Mouse (Mus musculus) lung, adult 2 months (tissue): ENCODE data around the gene Slc2a1. TPM values are rescaled to one million over a fixed set of nuclear protein-coding genes. Genes with fewer than 3 reads are reported as not detected.

Experiments
- DNase-seq: peaks from one replicate; pipeline ENCODE4 v3.0.0; 2022
- H3K4me1 ChIP-seq: fragments of 200-500 bp; 2 replicates; pipeline ENCODE4 v1.6.1; 2011; ENCODE audit warnings: low read length; ENCODE audit not compliant: control insufficient read depth, insufficient read depth
- H3K4me3 ChIP-seq: fragments of 200-500 bp; replicated peaks from 2 replicates; pipeline ENCODE3; 2011; ENCODE audit warnings: low read depth, mild to moderate bottlenecking, control low read depth, low read length; ENCODE audit errors: extremely low read depth
- CTCF ChIP-seq: fragments of 200-500 bp; IDR thresholded peaks from 2 replicates; pipeline ENCODE4 v1.5.1; 2011; ENCODE audit warnings: mild to moderate bottlenecking, low read length, control low read depth; ENCODE audit not compliant: insufficient read depth
- POLR2A ChIP-seq: fragments of 200-500 bp; IDR thresholded peaks from 2 replicates; pipeline ENCODE4 v1.6.1; 2011; ENCODE audit warnings: low read depth, mild to moderate bottlenecking, control low read depth, low read length, borderline replicate concordance; ENCODE audit errors: extremely low read depth
- WGBS: fragments of 180-500 bp; shearing (Covaris S2); methylation state at CpG from one replicate; pipeline ENCODE4 v1.1.7; 2018; 5-methylcytosine and 5-hydroxymethylcytosine counted together
- polyA plus RNA-seq: library from polyadenylated mRNA; depleted of rRNA; stranded (reverse); fragments of >200 nt; gene quantifications from 2 replicates; pipeline ENCODE4 v1.2.3, GENCODE M21; 2012

Slc2a1 gene
- polyA plus RNA-seq, 1 experiment, result 39.0 TPM

DNA sequence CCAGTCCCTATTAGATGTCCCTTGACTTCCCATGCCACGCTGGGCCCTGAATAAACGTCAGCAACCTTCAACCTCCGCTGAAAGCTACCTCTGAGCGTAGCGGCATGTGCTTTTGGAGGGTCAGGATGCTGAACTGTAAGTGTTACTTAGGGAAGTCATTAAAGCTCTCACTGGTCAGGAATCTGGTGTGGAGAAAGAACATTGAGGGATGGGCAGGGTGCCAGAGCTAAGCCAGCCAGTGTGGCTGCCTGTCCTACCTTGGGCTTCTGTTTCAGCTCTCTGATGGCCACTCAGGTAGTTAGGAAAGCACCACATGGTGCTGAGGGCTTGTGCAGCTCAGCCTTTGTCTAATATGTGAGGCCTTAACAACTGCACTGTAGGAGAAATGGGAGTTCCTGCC is 2.9 kb downstream of the Slc2a1 start:
- H3K4me3 ChIP-seq, result no peak overlapping the region
- TF ChIP-seq CTCF (no peak), POLR2A (no peak)
- WGBS, result 71% methylated on average over 5 of the region's 5 CpGs
- no peak for DNase-seq
- H3K4me1 ChIP-seq, result peaks cover 2% of the 10 kb centered on the region; the same call in 1 of the 2 replicates

DNA sequence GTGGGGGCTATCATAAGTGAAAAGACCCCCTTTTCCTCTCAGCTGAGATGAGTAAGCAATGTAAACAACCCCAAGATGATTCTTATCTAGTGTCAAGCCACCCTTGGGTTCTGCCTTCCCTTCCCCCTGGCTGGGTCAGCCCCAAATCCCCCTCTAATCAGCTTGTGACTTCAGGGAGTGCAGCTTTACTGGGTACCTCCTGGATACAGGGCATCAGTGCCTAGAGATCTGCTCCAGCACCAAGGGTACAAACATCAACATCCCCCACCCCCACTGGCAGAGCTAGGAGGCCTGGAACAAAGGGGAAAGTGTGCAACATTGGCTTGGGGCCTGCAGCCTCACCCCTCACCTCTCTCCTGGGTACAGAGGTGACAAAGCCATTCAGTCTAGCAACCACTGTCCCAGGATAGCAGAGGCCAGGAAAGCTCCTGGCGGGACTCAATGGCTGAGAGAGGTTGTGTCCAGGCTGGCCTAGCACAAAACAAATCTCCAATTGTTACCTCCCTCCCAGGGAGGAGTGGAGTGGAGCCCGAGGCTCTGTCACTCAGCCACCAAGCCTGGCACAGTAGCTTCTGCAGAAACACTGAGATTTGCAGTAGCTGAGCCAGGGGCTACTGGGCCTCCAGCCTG is 3.9 kb downstream of the Slc2a1 start:
- no peak overlapping the region for H3K4me3 ChIP-seq
- TF ChIP-seq POLR2A, result no peak
- TF ChIP-seq CTCF, result no peak
- H3K4me1 ChIP-seq, result peaks cover 6% of the 10 kb centered on the region; the same call in 1 of the 2 replicates
- no peak for DNase-seq
- WGBS, result 65% methylated on average over 2 of the region's 2 CpGs

DNA sequence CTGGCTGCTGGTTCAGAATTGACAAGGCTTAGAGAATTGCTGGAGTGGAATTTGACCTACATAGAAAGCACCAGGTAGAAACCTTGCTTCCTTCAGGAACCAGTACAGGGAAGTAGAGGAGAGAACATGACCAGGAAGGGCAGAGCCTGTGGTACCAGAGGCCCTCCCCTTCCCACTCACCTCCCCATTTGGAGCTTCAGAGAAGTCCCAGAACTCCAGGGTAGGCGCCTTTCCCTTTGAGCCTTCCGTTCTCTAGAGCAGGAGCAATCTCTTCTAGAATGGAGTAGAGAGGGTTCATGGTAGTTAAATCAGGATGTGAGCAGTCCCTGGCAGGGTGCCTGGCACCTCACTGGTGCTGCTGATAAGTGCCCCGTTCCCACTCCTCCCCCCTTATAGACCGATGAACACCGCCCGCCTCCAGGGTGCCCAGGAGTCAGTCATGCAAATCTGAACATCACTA is 7.1 kb downstream of the Slc2a1 start:
- WGBS, result 41% methylated on average over 6 of the region's 6 CpGs
- 0 out of 2 replicates have a peak, but pooled peaks cover 4% of the 10 kb centered on the region for H3K4me1 ChIP-seq
- H3K4me3 ChIP-seq, result no peak overlapping the region
- no peak for DNase-seq
- TF ChIP-seq CTCF (no peak), POLR2A (no peak)

DNA sequence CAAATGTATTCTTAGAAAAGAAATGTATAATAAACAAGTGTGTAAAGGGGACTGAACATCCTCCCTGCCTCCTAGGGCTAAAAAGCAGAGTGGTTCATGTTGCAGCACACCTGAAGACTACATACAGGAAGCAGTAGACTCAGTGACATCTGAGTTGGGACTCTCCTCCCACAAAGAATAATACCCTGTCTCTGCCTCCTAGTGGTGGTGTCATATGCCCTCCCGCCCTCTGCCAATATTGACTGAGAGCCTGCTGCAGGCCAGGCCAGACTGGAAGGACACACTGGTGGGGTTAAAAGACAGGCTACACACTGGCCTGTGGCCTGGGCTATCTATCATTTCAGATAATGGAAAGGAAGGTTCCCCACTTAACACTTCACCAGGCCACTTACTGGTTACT is 7.8 kb downstream of the Slc2a1 start:
- DNase-seq, result no peak
- H3K4me1 ChIP-seq, result 0 out of 2 replicates have a peak, but pooled peaks cover 4% of the 10 kb centered on the region
- TF ChIP-seq CTCF, result no peak
- TF ChIP-seq POLR2A, result no peak
- H3K4me3 ChIP-seq, result no peak overlapping the region
- WGBS, result 78% methylated on average over 1 of the region's 1 CpGs

DNA sequence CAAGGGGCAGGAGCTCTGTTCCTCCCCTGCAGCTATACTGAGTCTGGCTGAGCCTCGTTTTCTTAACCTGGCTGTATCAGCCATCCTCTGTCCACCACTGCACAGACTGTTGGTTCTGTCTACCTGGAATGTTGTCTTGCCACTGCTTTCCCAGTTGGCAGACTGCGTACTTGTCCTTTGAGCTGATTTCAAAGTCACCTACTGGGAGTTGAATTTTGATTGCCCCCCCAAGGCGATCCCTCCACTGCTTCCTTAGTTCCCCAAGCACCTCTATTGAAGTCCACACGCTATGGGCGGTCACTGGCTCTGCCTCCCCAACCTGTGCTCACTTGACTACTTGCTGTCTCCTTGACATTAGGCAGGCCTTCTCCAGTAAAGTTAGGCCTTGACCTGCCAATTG is 9.1 kb downstream of the Slc2a1 start:
- no peak for DNase-seq
- H3K4me3 ChIP-seq, result no peak overlapping the region
- no peak for TF ChIP-seq POLR2A
- TF ChIP-seq CTCF, result no peak
- H3K4me1 ChIP-seq, result 0 out of 2 replicates have a peak, but pooled peaks cover 4% of the 10 kb centered on the region
- 88% methylated on average over 5 of the region's 5 CpGs for WGBS

DNA sequence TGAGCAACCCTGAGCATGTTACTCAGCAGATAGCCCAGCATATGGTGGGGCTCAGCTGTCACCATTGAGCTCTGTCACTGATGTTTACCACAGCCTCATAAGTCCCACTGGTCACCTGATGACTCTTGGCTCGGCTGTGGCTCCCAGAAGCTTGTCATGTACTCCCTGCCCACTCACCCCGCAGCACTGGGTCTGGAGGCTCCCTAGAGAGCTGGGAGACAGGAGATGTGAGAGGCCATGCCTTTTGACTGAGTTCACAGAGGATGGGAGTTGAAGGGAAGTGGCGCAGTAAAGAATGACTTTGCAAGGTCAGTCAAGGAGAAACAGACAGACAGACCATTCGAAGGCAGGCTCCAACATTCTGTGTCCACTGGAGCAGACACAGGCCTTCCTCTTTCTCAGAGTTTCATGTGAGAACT is 10.2 kb downstream of the Slc2a1 start:
- TF ChIP-seq CTCF, result no peak

DNA sequence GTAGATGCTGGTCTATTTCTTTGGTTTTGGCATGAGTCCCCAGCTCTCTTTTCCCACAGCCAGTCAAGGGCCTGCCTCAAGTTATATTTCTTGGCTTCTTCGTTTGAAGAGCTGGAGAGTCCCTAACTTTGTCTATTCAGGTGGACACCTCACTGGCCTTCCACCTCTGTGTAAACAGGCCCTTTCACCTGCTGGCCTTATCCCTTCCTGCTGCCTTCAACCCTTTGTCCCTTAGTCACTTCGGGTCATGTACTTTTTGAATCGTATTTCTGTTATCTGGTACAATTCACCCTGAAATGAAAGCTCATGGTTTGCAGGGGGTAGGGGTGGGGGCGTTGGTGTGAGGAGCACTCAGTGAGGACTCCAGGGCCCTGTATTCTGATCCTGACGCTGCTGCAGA is 10.8 kb downstream of the Slc2a1 start:
- 70% methylated on average over 5 of the region's 5 CpGs for WGBS
- H3K4me1 ChIP-seq, result 0 out of 2 replicates have a peak, but pooled peaks cover 4% of the 10 kb centered on the region

More for the DNA sequence above, 10.2 kb downstream of the Slc2a1 start:
- no peak overlapping the region for H3K4me3 ChIP-seq
- 0 out of 2 replicates have a peak, but pooled peaks cover 4% of the 10 kb centered on the region for H3K4me1 ChIP-seq
- DNase-seq, result no peak
- WGBS, result 55% methylated on average over 4 of the region's 4 CpGs

DNA sequence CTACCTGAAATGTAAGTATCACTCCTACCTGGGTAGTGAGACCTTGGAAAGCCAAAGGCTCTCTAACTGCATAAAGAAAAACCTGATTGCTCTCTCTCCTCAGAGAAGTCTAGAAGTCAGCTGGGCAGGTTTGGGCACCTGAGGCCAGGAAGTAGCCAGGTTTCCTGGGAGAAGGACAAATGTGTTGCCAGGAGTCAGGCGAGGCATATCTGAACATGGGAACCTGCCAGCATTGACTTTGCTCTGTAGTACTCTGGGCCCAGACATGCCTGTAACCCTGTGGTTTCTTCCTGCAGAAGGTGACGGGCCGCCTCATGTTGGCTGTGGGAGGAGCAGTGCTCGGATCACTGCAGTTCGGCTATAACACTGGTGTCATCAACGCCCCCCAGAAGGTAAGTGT is 11.6 kb downstream of the Slc2a1 start:
- no peak for DNase-seq

More for the DNA sequence above, 10.8 kb downstream of the Slc2a1 start:
- DNase-seq, result no peak
- no peak for TF ChIP-seq CTCF
- TF ChIP-seq POLR2A, result no peak
- H3K4me3 ChIP-seq, result no peak overlapping the region

DNA sequence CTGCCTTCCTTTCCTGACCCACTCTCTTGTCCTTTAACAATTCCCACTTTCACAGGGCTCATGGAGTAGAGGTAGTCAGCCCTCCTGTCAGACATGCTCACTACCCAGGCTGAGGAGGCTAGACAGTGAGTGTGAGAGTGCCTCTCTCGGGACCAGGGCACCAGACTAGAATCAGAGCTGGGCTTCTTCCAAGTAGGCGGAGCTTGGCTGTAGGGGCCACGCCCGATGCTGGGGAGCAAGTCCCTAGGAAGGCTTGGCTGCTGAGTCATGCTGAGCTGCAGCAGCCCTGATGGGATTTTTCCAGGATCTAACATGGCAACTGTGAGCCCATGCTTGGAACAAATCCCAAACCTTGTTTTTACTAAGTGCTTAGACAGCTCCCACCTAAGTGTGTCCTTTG is 12.7 kb downstream of the Slc2a1 start:
- H3K4me1 ChIP-seq, result peaks cover 9% of the 10 kb centered on the region; the same call in 1 of the 2 replicates
- WGBS, result 37% methylated on average over 4 of the region's 4 CpGs
- no peak for TF ChIP-seq POLR2A
- peak; percentile 70 for DNase-seq
- H3K4me3 ChIP-seq, result no peak overlapping the region

More for the DNA sequence above, 11.6 kb downstream of the Slc2a1 start:
- 88% methylated on average over 6 of the region's 6 CpGs for WGBS
- Histone ChIP-seq H3K4me3 (no peak overlapping the region), H3K4me1 (peaks cover 9% of the 10 kb centered on the region; the same call in 1 of the 2 replicates)
- TF ChIP-seq POLR2A (no peak), CTCF (no peak)

DNA sequence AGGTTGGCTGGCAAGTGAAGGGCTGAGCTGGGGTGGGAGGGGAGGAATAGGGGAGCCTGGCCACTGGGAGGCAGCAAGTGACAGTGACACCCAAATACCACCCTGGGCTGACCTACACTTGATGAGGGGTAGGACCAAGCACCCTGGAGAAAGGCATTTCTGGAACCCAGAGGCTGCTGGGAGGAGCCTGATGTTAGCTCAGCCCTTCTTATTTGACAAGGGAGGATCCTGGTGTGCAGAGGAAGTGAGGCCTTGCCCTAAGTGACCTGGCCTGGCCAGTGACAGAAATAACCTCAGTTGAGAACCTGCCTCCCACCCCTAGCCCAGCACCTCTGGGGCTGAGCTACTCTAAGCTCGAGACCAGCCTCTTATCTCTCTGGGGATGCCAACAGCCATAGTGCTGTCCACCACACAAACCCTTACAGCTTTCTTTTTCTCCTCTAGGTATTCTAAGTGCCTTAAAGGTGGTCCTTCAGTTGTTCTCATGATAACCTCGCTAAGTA is 16.3 kb downstream of the Slc2a1 start:
- DNase-seq, result no peak
- peaks cover 5% of the 10 kb centered on the region; the same call in 1 of the 2 replicates for H3K4me1 ChIP-seq
- no peak overlapping the region for H3K4me3 ChIP-seq
- TF ChIP-seq POLR2A (no peak), CTCF (no peak)
- WGBS, result 56% methylated on average over 2 of the region's 2 CpGs
